Mouse (Mus musculus) bone marrow, adult 2 months (tissue): ENCODE measurements at regions not wholly inside any gene's neighbourhood (a gene's known extent, or its start where the extent isn't known, plus 50 kb on each side); places are given as distances from the start of the nearest gene placed in this dataset.

Source experiments
- CTCF ChIP-seq: fragments of 200-500 bp; IDR thresholded peaks from 2 replicates; pipeline ENCODE4 v1.5.1; 2011; ENCODE audit warnings: low read length, control low read depth; ENCODE audit not compliant: control insufficient read depth, insufficient read depth
- POLR2A ChIP-seq: fragments of 200-500 bp; IDR thresholded peaks from 2 replicates; pipeline ENCODE4 v1.6.1; 2011; ENCODE audit warnings: low read depth, mild to moderate bottlenecking, control low read depth, low read length, borderline replicate concordance; ENCODE audit not compliant: control insufficient read depth

- TF ChIP-seq CTCF: no peak
- TF ChIP-seq POLR2A: no peak
Observed at GRCm38 (mm10) chr5:64517835-64518234, 285.4 kb upstream of the Klf3 start.
